Mouse (Mus musculus): ENCODE results near the gene B230217C12Rik.

- TF ChIP-seq CTCF (IDR thresholded peaks at IDR 0.05; ENCODE audit: extremely low read depth, insufficient read depth, insufficient read length, insufficient replicate concordance) (no peak), POLR2A (IDR thresholded peaks at IDR 0.05; ENCODE audit: low read depth, low read length) (no peak)
Measured at GRCm38 (mm10) chr11:97851601-97852000, 11.0 kb downstream of the B230217C12Rik start.
